Mouse (Mus musculus) forebrain, embryonic 13.5 days (tissue): ENCODE data around the gene Tdrd9. TPM values are rescaled to one million over a fixed set of nuclear protein-coding genes. Genes with fewer than 3 reads are reported as not detected.

Source experiments
- ATAC-seq: fragments of 200-750 bp; cut with Nextera tagmentation; 2 replicates; pipeline ENCODE4 v1.8.0; 2017
- H3K27ac ChIP-seq: fragments of 300-500 bp; sonication (generic); 2 replicates; pipeline ENCODE4 v1.5.1; 2015; ENCODE audit warnings: inconsistent platforms, mild to moderate bottlenecking, moderate library complexity
- H3K27me3 ChIP-seq: fragments of 300-500 bp; sonication (generic); 2 replicates; pipeline ENCODE4 v1.6.1; 2015; ENCODE audit warnings: mild to moderate bottlenecking, inconsistent platforms
- H3K36me3 ChIP-seq: fragments of 300-500 bp; sonication (generic); 2 replicates; pipeline ENCODE4 v1.6.1; 2015; ENCODE audit warnings: mild to moderate bottlenecking, inconsistent platforms; ENCODE audit not compliant: poor library complexity, severe bottlenecking
- H3K4me1 ChIP-seq: fragments of 300-500 bp; sonication (generic); 2 replicates; pipeline ENCODE4 v1.6.1; 2015; ENCODE audit warnings: inconsistent platforms
- H3K4me2 ChIP-seq: fragments of 300-500 bp; sonication (generic); 2 replicates; pipeline ENCODE4 v1.6.1; 2015; ENCODE audit warnings: inconsistent platforms, mild to moderate bottlenecking, moderate library complexity
- H3K4me3 ChIP-seq: fragments of 300-500 bp; sonication (generic); 2 replicates; pipeline ENCODE4 v1.5.1; 2015; ENCODE audit warnings: mild to moderate bottlenecking, inconsistent platforms
- H3K9ac ChIP-seq: fragments of 300-500 bp; sonication (generic); 2 replicates; pipeline ENCODE4 v1.6.1; 2015; ENCODE audit warnings: mild to moderate bottlenecking, inconsistent platforms
- H3K9me3 ChIP-seq: fragments of 300-500 bp; sonication (generic); replicated peaks from 2 replicates; pipeline ENCODE4 v1.6.1; 2016; ENCODE audit warnings: inconsistent platforms
- WGBS: fragments of 180-500 bp; shearing (Covaris S2); methylation state at CpG from one replicate; pipeline ENCODE4 v1.1.7; 2015; 5-methylcytosine and 5-hydroxymethylcytosine counted together
- polyA plus RNA-seq: library from polyadenylated mRNA; unstranded; fragments of >200 nt; fragmentation: Nextera tagmentation; extraction: Ambion mirVana; gene quantifications from 2 replicates; pipeline ENCODE4 v1.2.1, GENCODE M21; 2015

Tdrd9 gene
- polyA plus RNA-seq, 1 experiment from 2014 or later = 0.45 TPM

DNA sequence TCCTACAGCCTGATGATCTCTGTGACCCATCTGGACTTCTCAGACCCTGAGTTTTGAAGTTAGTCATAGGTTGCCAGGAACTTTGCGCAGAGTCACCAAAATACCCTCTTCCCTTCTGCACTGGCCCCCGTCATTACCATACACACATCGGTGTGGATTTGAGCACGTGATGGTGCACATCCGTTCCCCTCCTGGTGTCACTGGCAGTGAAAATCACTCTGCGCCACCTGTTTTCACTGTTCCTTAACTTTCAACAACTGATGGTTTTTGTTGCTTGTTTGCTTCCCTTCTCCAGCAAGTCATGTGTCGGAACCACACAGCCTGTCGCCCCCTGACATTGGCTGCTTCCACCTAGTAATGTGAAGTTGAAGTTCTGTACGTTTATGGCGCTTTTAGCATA is 1.1 kb downstream of the Tdrd9 start:
- Histone ChIP-seq H3K4me1 (peaks cover 11% of the 10 kb centered on the region), H3K4me3 (no peak overlapping the region), H3K27ac (no peak overlapping the region), H3K9ac (no peak overlapping the region), H3K27me3 (no peaks in the 10 kb centered on the region), H3K9me3 (no peaks in the 10 kb centered on the region), H3K36me3 (no peaks in the 10 kb centered on the region), H3K4me2 (no peak overlapping the region)
- no peak for ATAC-seq
- WGBS = 92% methylated on average over 10 of the region's 10 CpGs

DNA sequence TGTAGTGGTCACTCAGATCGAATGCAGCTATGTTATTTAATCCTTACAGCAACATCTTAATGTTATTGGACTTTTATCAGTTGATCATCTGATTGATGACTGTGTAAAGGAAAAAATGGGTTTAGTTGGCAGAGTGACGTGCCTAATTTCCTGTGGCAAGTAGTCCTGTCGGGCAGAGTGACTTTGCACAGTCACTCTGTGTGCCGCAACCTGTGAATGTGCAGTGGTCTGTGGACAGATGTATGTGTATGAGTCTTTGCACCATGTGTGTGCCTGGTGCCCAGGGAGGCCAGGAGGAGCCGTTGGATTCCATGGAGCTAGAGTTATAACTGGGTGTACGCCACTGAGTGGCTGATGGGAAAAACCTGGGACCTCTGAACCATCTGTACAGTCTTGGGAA is 3.2 kb downstream of the Tdrd9 start:
- H3K9me3 ChIP-seq = no peaks in the 10 kb centered on the region
- H3K36me3 ChIP-seq = no peaks in the 10 kb centered on the region
- no peak for ATAC-seq
- H3K4me3 ChIP-seq = no peak overlapping the region
- H3K9ac ChIP-seq = no peak overlapping the region
- no peak overlapping the region for H3K27ac ChIP-seq
- WGBS = 84% methylated on average over 6 of the region's 6 CpGs
- H3K4me2 ChIP-seq = no peak overlapping the region
- H3K4me1 ChIP-seq = peaks cover 15% of the 10 kb centered on the region
- no peaks in the 10 kb centered on the region for H3K27me3 ChIP-seq

DNA sequence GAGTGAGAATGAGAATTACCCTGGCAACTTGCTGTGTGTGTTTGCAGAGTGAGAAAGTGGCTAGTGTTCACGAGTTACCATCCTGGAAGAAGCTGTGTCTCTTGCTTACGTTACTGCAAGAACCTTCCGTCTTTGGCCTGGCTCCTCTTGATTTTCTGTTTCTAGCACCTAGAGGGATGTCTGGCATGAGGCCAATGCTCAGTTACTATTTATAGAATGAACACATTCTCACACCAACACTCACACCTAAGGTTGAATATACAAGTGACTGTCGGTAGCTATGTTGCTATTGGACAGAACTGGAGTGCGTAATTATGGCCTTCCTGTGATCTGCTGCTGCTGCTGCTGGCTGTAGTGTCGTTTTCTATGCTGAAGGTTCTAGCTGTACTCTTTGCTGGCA is 5.8 kb downstream of the Tdrd9 start:
- Histone ChIP-seq H3K36me3 (no peaks in the 10 kb centered on the region), H3K4me2 (no peak overlapping the region), H3K4me1 (peaks cover 15% of the 10 kb centered on the region), H3K27ac (peak overlapping the region; percentile 17; the same call in 1 of the 2 replicates), H3K4me3 (no peak overlapping the region), H3K27me3 (no peaks in the 10 kb centered on the region), H3K9ac (no peak overlapping the region), H3K9me3 (no peaks in the 10 kb centered on the region)
- no peak for ATAC-seq
- 51% methylated on average over 6 of the region's 6 CpGs for WGBS

DNA sequence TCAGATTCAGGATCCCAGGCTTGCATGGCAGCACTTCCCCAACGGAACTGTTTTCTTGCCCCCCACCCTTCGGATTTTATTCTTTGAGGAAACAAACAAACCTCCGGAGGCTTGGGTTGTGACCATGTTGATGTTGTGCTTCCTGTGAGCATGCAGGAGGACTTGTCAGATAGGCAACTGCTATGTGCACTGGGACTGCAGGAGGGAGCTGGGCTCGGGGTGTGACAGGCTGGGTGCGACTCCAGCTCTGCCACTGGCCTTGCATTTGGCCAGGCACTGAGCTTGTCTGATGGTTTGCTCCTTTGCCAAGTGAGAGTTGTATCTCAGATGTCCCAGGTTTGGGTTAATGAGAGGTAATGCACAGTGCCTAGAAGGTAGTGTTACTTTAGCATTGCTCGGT is 6.9 kb downstream of the Tdrd9 start:
- Histone ChIP-seq H3K4me3 (no peak overlapping the region), H3K4me2 (no peak overlapping the region), H3K27me3 (no peaks in the 10 kb centered on the region), H3K27ac (no peak overlapping the region), H3K9me3 (no peaks in the 10 kb centered on the region), H3K4me1 (peaks cover 15% of the 10 kb centered on the region), H3K36me3 (no peaks in the 10 kb centered on the region), H3K9ac (no peak overlapping the region)
- WGBS = 81% methylated on average over 6 of the region's 6 CpGs
- ATAC-seq = no peak

DNA sequence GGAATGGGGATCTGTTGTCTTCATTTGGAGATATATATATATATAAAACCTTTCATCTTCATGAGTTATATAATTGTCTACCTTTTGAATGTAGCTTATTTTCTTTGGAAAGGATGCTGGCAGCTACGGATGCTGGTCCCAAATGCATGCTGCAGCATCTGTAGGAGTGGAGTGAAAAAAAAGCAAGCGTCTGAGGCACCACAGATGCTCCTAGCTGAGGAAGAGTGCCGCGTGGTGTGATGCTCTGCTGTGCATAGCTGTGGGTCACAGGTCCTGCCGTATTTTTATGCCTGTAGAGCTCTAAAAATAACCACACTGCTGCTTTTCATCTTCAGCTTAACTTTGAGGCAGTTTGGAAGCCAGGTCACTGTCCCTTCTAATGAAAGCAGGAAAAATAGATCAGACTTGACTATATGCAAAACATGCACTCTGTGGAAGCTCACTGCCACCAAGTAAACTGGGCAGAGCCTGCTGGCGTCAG is 9.6 kb downstream of the Tdrd9 start, which contains the start of gene Rd3l:
Gene Rd3l (minus strand): TSS at position 431 of the 481 bp plus-strand sequence.
- no peaks in the 10 kb centered on the region for H3K9me3 ChIP-seq

DNA sequence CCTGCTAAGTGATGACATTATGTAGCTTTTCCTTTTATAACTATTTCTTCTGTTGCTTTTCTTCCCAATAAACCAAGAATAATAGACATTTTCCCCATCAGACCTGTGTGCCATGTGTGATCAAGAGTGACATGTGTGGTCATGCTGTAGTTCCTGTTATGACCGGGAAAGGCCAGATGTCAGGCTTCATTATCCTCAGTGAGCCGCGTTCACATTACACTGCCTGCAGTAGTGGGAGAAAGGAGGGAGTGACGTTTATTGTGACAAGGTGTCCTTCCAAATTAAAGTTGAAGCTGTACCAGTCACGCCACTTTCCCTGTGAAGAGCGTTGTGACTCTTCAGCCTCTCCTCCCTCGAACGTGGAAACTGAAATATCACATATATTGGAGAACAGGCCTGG is 10.5 kb downstream of the Tdrd9 start:
- Histone ChIP-seq H3K27ac (no peak overlapping the region), H3K4me2 (no peak overlapping the region), H3K36me3 (no peaks in the 10 kb centered on the region), H3K9ac (no peak overlapping the region), H3K4me1 (peaks cover 11% of the 10 kb centered on the region), H3K9me3 (no peaks in the 10 kb centered on the region), H3K4me3 (no peak overlapping the region), H3K27me3 (no peaks in the 10 kb centered on the region)
- ATAC-seq = no peak
- 76% methylated on average over 8 of the region's 8 CpGs for WGBS

More for the DNA sequence above, 9.6 kb downstream of the Tdrd9 start, which contains the start of gene Rd3l:
- WGBS = 85% methylated on average over 6 of the region's 6 CpGs
- H3K27ac ChIP-seq = no peak within 1 kb of the TSS
- H3K9ac ChIP-seq = no peak within 1 kb of the TSS
- H3K4me2 ChIP-seq = no peak within 1 kb of the TSS
- no peak within 1 kb of the TSS for H3K4me3 ChIP-seq
- H3K4me1 ChIP-seq = peaks cover 15% of the 10 kb centered on the region
- H3K36me3 ChIP-seq = no peaks in the 10 kb centered on the region
- H3K27me3 ChIP-seq = no peaks in the 10 kb centered on the region
- ATAC-seq = no peak

DNA sequence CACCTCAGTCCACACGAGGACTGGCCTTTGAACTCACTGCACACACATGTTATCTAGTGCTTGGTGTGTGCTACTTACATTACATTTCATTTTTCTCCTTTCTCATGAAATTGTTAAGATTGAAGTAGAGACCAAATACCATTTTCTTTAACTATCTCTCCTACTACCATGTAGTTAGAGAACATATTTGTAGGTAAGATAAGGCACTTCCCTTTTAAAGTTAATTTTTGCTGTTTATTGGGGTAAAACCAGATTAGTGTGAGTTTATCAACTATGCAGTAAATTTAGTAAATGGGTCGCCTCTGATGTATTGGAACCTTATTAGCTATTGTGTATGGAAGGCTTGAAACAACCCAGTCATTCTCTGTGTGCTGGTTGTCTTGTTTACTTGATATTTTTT is 11.8 kb downstream of the Tdrd9 start:
- Histone ChIP-seq H3K9ac (no peak overlapping the region), H3K27me3 (no peaks in the 10 kb centered on the region), H3K27ac (no peak overlapping the region), H3K4me2 (no peak overlapping the region), H3K4me1 (no peaks in the 10 kb centered on the region), H3K9me3 (no peaks in the 10 kb centered on the region), H3K4me3 (no peak overlapping the region), H3K36me3 (no peaks in the 10 kb centered on the region)
- ATAC-seq = no peak
- WGBS = 77% methylated on average over 2 of the region's 2 CpGs

DNA sequence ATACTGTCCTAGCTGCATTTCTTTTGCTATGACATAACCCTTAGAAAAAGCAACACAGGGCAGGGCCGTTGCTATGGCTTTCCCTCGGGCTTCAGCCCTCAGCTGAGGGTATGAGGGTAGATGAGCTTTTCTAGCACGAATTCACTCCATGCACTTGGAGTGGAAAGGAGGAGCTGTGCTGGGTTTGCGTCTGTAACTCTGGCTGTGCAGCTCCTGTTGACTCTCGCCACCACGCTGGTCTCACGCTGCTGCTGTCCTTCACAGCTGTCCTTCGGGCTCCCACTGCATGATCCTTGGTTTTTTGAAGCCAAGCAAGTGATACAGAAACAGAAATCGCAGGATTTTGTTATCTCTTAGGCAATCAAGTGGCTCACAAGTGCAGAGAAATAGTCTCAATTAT is 15.4 kb downstream of the Tdrd9 start:
- Histone ChIP-seq H3K27me3 (no peaks in the 10 kb centered on the region), H3K27ac (no peak overlapping the region), H3K4me2 (no peak overlapping the region), H3K36me3 (no peaks in the 10 kb centered on the region), H3K9me3 (no peaks in the 10 kb centered on the region), H3K9ac (no peak overlapping the region), H3K4me1 (no peaks in the 10 kb centered on the region), H3K4me3 (no peak overlapping the region)
- no peak for ATAC-seq
- WGBS = 48% methylated on average over 9 of the region's 9 CpGs

DNA sequence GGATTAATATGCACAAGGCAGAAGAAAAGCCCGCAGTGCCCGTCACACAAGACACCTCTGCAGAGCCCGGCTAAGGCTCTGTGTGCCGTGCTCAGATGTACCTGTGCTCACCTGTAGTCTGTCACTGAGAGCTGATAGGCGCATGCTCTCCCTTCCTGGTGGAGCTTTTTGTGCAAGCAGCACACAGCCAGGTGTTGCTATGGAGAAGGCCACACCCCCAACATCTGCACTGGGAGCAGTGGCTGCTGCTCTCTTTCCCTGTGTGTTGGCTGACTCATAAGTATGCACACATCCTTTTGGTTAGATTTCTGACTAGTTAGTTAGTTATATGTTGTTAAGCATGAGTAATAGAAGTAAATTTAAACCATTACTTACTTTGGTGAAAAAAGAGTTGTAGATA is 21.3 kb downstream of the Tdrd9 start:
- Histone ChIP-seq H3K27ac (no peak overlapping the region), H3K9ac (no peak overlapping the region), H3K9me3 (no peaks in the 10 kb centered on the region), H3K27me3 (no peaks in the 10 kb centered on the region), H3K4me2 (no peak overlapping the region), H3K4me3 (no peak overlapping the region), H3K36me3 (no peaks in the 10 kb centered on the region), H3K4me1 (no peaks in the 10 kb centered on the region)
- ATAC-seq = no peak
- 87% methylated on average over 5 of the region's 5 CpGs for WGBS

DNA sequence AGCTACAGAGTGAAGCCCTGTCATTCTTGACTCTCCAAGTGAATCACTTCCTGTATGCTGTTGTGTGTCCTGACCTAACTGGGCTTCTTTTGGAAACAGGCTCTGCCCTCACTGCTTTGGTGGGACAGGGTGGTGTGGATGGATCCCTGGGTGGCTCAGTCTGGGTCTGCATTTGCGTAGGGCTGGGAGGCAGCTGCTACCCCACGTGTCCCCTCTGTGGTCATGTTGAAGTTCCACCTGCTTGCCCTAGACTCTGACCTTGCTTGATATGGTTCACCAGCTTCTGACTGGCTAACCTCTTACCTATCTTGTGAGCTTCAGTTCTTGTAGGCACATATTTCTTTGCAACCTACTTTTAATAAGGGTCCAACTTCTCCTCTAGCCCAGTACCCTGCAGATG is 23.8 kb downstream of the Tdrd9 start:
- no peak overlapping the region for H3K4me2 ChIP-seq
- WGBS = 100% methylated on average over 2 of the region's 2 CpGs
- H3K4me3 ChIP-seq = no peak overlapping the region
- no peaks in the 10 kb centered on the region for H3K4me1 ChIP-seq
- H3K9ac ChIP-seq = no peak overlapping the region
- H3K9me3 ChIP-seq = no peaks in the 10 kb centered on the region
- H3K27me3 ChIP-seq = no peaks in the 10 kb centered on the region
- ATAC-seq = no peak
- H3K27ac ChIP-seq = no peak overlapping the region
- no peaks in the 10 kb centered on the region for H3K36me3 ChIP-seq

DNA sequence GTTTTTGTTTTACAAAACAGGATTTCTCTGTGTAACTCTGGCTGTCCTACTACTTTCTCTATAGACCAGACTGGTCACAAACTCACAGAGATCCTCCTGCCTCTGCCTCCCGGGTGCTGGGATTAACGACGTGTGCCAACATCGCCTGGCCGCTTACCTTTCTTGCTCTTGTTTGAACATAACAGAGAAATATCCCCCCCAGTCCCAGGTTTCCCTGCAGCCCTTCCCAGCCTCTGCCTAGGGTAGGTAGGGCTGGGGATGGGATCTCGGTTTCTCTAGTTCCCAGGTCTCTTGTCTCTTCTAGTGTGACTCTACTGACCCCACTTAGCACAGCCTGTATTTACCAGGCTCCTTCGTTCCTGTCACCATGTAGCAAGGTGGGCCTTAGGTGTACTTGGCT is 28.4 kb downstream of the Tdrd9 start:
- Histone ChIP-seq H3K9ac (no peak overlapping the region), H3K36me3 (no peaks in the 10 kb centered on the region), H3K4me2 (no peak overlapping the region), H3K9me3 (no peaks in the 10 kb centered on the region), H3K4me1 (no peaks in the 10 kb centered on the region), H3K27ac (no peak overlapping the region), H3K4me3 (no peak overlapping the region), H3K27me3 (no peaks in the 10 kb centered on the region)
- WGBS = 93% methylated on average over 7 of the region's 7 CpGs
- ATAC-seq = no peak

DNA sequence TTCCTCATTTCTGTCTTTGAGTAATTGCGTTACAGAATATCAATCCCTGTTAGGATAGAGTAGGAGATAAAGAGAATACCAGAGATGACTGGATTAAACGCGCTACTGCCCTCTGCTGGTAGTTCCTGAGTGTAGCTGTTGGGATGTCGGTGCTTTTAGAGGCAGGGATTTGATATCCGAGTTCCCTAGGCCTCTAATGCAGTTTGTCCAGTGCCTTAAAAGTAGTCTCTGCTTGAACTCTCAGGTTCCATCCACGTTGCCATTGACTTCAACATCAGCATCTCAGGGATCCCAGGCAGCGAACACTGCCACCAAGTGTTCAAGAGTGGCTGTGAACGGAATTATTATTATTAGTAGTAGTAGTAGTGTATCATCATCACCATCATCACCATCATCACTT is 29.9 kb downstream of the Tdrd9 start:
- Histone ChIP-seq H3K9ac (no peak overlapping the region), H3K9me3 (no peaks in the 10 kb centered on the region), H3K4me3 (no peak overlapping the region), H3K36me3 (no peaks in the 10 kb centered on the region), H3K4me1 (no peaks in the 10 kb centered on the region), H3K4me2 (no peak overlapping the region), H3K27me3 (no peaks in the 10 kb centered on the region), H3K27ac (no peak overlapping the region)
- peak; percentile 50 for ATAC-seq
- WGBS = 22% methylated on average over 8 of the region's 8 CpGs

DNA sequence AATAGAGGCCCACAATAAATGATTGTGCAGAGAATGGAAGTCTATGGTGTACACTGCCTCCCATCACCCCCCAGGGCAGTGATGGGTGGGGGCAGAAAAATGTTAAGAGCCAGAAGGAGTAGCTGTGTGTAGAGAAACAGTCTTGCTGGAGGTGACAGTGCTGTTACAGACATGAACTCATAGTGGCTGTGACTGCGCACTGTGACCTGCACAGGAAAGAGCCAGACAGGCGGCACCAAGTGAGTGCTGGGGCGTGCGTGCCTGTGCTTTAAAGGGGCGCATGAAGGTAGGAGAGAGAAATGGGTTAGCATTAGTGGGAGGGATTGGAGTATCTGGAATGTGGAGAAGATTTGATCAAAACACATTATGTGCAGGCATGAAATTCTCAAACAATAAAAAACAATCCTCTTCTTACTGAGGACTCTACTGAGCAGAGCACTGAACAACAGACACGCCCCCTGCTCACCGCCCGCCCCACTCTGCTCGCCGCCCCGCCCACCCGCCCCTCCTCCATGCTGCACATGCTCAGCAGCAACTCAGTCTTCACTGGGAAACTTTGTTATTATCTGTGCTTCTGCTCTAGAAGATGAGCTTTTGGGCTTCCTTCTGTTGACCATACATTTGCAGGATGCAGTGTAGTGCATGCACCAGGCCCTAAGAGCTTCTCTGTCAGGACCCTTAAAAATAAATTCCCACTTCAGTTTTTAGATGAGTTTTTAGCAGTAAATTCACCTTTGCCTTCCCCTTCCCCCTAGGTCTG is 41.3 kb downstream of the Tdrd9 start:
- WGBS = 21% methylated on average over 12 of the region's 12 CpGs
- peak overlapping the region; percentile 25 for H3K4me3 ChIP-seq
- no peaks in the 10 kb centered on the region for H3K36me3 ChIP-seq
- H3K27ac ChIP-seq = peak overlapping the region; percentile 63
- no peaks in the 10 kb centered on the region for H3K27me3 ChIP-seq
- no peaks in the 10 kb centered on the region for H3K9me3 ChIP-seq
- H3K9ac ChIP-seq = no peak overlapping the region; the same call in 1 of the 2 replicates
- ATAC-seq = peak; percentile 90
- peak overlapping the region; percentile 53 for H3K4me2 ChIP-seq
- H3K4me1 ChIP-seq = no peaks in the 10 kb centered on the region; the same call in 1 of the 2 replicates
